Mouse (Mus musculus) forebrain, embryonic 13.5 days (tissue): Measurements from ENCODE around the gene Otud1. TPM values are rescaled to one million over a fixed set of nuclear protein-coding genes. Genes with fewer than 3 reads are reported as not detected.

Experiments
- ATAC-seq: fragments of 200-750 bp; cut with Nextera tagmentation; 2 replicates; pipeline ENCODE4 v1.8.0; 2017
- H3K27ac ChIP-seq: fragments of 300-500 bp; sonication (generic); 2 replicates; pipeline ENCODE4 v1.5.1; 2015; ENCODE audit warnings: inconsistent platforms, mild to moderate bottlenecking, moderate library complexity
- H3K27me3 ChIP-seq: fragments of 300-500 bp; sonication (generic); 2 replicates; pipeline ENCODE4 v1.6.1; 2015; ENCODE audit warnings: mild to moderate bottlenecking, inconsistent platforms
- H3K36me3 ChIP-seq: fragments of 300-500 bp; sonication (generic); 2 replicates; pipeline ENCODE4 v1.6.1; 2015; ENCODE audit warnings: mild to moderate bottlenecking, inconsistent platforms; ENCODE audit not compliant: poor library complexity, severe bottlenecking
- H3K4me1 ChIP-seq: fragments of 300-500 bp; sonication (generic); 2 replicates; pipeline ENCODE4 v1.6.1; 2015; ENCODE audit warnings: inconsistent platforms
- H3K4me2 ChIP-seq: fragments of 300-500 bp; sonication (generic); 2 replicates; pipeline ENCODE4 v1.6.1; 2015; ENCODE audit warnings: inconsistent platforms, mild to moderate bottlenecking, moderate library complexity
- H3K4me3 ChIP-seq: fragments of 300-500 bp; sonication (generic); 2 replicates; pipeline ENCODE4 v1.5.1; 2015; ENCODE audit warnings: mild to moderate bottlenecking, inconsistent platforms
- H3K9ac ChIP-seq: fragments of 300-500 bp; sonication (generic); 2 replicates; pipeline ENCODE4 v1.6.1; 2015; ENCODE audit warnings: mild to moderate bottlenecking, inconsistent platforms
- H3K9me3 ChIP-seq: fragments of 300-500 bp; sonication (generic); replicated peaks from 2 replicates; pipeline ENCODE4 v1.6.1; 2016; ENCODE audit warnings: inconsistent platforms
- WGBS: fragments of 180-500 bp; shearing (Covaris S2); methylation state at CpG from one replicate; pipeline ENCODE4 v1.1.7; 2015; 5-methylcytosine and 5-hydroxymethylcytosine counted together
- polyA plus RNA-seq: library from polyadenylated mRNA; unstranded; fragments of >200 nt; fragmentation: Nextera tagmentation; extraction: Ambion mirVana; gene quantifications from 2 replicates; pipeline ENCODE4 v1.2.1, GENCODE M21; 2015

The Otud1 gene
- polyA plus RNA-seq: 0.98 and 1.00 TPM in 2 replicates

DNA sequence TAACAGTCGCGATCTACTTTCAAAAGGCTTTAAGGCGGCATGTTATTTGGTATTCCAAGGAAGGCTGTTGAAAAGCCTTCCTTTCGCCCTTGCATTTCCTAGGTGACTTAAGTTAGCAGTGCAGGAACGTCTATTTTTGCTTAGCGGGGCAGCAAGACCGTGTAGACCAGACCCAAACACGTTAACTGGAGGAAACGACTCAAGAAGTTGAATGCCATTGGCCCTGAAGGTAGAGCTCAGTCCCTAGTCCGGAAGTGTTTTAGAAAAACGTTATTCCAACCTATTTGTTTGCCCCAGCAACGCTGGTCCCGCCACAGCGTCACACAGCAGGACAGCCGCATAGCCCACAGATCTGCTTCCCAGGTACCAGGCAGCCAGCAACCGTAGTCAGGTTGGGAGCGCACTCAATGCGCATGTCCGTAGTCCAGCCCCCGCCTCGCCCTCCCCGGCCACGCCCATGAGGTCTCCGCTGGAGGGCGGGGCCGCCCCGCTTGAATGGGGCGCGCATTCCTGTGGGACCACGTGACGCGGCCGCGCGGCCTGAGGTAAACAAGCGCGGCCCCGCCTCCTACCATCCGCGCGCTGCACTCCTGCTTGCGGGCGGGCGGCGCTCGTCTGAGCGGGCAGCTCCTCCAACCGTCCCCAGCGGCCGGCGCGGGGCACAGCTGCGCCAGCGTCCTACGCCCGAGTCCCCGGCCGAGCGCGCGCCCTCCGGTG is at the start of gene Otud1:
TSS of gene Otud1 (plus strand) at position 595 of the 717 bp plus-strand sequence.
- WGBS: under 1% methylated on average over 51 of the region's 62 CpGs
- peak; percentile 97 for ATAC-seq

DNA sequence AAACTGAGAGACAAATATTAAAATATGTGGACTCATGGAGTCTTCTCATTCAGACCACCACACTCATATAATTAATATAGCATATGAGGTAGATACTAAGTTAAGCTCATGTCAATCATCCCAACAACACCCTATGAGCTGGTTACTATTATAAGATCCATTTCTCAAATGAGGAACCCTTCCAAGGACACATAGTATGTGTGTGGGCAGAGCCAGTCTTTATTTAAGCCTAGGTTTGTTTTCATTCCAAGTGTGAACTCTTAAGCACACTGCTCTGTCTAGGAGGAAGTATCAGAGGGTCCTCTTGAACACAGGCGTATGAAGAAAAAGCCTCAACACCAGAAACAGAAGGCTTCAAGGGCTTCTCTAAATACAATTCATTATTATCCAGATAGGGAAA is 49.7 kb upstream of the Otud1 start:
- Histone ChIP-seq H3K4me2 (no peak overlapping the region), H3K4me1 (no peaks in the 10 kb centered on the region), H3K9me3 (no peaks in the 10 kb centered on the region), H3K27ac (no peak overlapping the region), H3K9ac (no peak overlapping the region), H3K4me3 (no peak overlapping the region), H3K27me3 (no peaks in the 10 kb centered on the region), H3K36me3 (no peaks in the 10 kb centered on the region)
- 54% methylated on average over 1 of the region's 1 CpGs for WGBS
- ATAC-seq: no peak

More for the DNA sequence above, at the start of gene Otud1:
- peak within 1 kb of the TSS; percentile 82 for H3K27ac ChIP-seq
- H3K4me2 ChIP-seq: peak within 1 kb of the TSS; percentile 76
- peaks cover 35% of the 10 kb centered on the region for H3K27me3 ChIP-seq
- H3K4me1 ChIP-seq: peaks cover 12% of the 10 kb centered on the region; the same call in 1 of the 2 replicates
- peak within 1 kb of the TSS; percentile 76 for H3K9ac ChIP-seq
- H3K36me3 ChIP-seq: no peaks in the 10 kb centered on the region
- no peaks in the 10 kb centered on the region for H3K9me3 ChIP-seq
- H3K4me3 ChIP-seq: peak within 1 kb of the TSS; percentile 70

DNA sequence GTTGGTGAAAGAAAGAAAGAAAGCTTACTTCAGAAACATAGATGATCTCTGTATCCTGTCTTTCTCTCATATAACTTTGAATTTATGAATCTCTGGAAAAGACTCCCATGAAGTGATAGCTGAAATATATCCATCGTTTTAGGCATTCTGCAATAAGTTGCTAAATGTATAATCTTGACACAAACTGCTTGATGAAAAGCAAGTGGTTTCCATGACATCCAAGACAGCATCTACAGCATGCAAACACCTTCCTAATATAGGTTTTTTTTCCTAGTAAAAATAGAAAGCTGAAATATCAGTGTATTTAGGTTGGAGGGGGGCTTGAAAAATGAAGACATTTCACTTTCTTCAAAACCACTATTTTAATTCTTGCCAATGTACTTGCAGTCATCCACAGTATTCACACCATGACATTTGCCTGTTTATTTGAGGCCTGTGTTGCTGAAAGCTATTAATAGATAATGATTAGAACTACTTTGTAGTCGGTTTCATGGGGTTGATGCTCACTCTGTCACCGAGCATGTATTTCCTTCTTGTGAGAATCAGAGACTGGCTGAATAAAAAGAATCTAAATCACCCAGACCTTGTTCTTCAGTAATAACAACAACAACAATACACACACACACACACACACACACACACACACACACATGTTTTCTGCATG is 49.0 kb upstream of the Otud1 start:
- Histone ChIP-seq H3K36me3 (no peaks in the 10 kb centered on the region), H3K4me3 (no peak overlapping the region), H3K9me3 (no peaks in the 10 kb centered on the region), H3K27ac (no peak overlapping the region), H3K27me3 (no peaks in the 10 kb centered on the region), H3K9ac (no peak overlapping the region), H3K4me1 (no peaks in the 10 kb centered on the region), H3K4me2 (no peak overlapping the region)
- ATAC-seq: no peak
- 73% methylated on average over 3 of the region's 3 CpGs for WGBS

DNA sequence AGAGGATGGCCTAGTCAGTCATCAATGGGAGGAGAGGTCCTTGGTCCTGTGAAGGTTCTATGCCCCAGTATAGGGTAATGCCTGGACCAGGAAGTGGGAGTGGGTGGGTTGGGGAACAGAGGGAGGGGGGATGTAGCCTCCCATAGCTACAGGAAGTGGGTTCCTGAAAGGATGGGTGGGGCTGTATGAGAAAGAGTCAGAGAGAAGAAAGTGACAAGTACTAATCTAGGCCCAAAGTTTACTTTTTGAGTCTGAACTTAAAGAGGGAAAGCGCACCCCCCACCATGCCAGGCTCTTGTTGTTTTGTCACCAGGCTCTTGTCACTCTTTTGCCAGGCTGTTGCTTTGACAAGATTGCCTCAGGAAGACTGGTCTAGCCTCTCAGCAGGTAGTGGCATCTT is 35.5 kb upstream of the Otud1 start:
- 89% methylated on average over 1 of the region's 1 CpGs for WGBS
- no peak overlapping the region for H3K4me2 ChIP-seq
- H3K9me3 ChIP-seq: no peaks in the 10 kb centered on the region
- no peak overlapping the region for H3K27ac ChIP-seq
- H3K36me3 ChIP-seq: no peaks in the 10 kb centered on the region
- ATAC-seq: no peak
- H3K4me3 ChIP-seq: no peak overlapping the region
- H3K27me3 ChIP-seq: no peaks in the 10 kb centered on the region
- no peaks in the 10 kb centered on the region for H3K4me1 ChIP-seq
- H3K9ac ChIP-seq: no peak overlapping the region

DNA sequence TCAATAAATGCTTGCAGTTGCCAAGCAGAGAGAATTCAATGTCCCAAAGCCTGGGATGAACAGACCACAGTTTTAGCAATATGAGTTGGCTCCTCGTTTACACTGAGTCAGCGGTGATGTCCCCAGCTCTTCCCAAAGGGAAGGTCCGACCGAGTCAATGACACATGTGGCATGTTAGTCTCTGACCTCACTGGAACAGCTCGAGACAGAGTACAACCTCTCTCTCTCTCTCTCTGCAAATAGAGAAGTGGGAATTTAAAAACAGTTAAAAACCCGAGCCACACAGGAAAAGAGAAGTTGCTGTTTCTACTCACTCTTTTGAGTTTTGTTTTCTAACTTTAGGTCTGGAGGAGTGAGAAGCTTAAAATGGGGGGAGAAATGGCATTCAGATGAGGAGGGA is 30.5 kb upstream of the Otud1 start:
- no peaks in the 10 kb centered on the region for H3K36me3 ChIP-seq

DNA sequence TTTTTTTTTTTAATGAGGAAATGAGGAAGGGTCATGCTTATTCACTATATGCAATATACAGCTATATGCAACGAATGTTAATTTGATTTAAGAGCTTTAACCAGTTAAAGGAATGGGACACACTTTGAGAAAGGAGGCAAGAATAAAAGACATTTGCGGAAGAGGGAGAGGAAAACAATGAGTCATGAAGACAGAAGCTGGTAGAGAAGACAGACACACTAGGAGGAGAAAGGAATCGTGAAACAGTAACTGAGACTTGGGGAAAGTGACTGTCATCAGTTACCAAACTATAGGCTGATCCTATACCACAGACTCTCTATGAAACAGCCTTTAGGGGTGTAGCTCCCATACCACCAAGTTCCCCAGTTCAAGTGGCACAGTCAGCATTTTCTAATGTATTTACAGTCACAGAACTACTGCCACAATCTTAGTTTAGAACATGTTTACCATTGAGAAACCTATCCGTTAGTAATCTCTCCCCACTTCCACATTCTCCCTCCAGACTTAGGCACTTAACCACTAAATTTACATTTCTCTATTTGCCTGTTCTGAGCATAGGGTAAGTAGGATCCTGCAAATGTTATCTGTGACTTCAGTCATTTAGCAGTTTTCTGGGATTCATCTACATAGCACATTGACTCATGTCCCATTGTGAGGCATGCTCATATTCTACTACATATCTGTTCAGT is 29.5 kb upstream of the Otud1 start:
- Histone ChIP-seq H3K27ac (no peak overlapping the region), H3K9me3 (no peaks in the 10 kb centered on the region), H3K36me3 (no peaks in the 10 kb centered on the region), H3K4me3 (no peak overlapping the region), H3K4me2 (no peak overlapping the region), H3K27me3 (no peaks in the 10 kb centered on the region), H3K9ac (no peak overlapping the region), H3K4me1 (no peaks in the 10 kb centered on the region)
- no peak for ATAC-seq
- 87% methylated on average over 4 of the region's 4 CpGs for WGBS

More for the DNA sequence above, 30.5 kb upstream of the Otud1 start:
- no peak overlapping the region for H3K4me3 ChIP-seq
- no peak overlapping the region for H3K27ac ChIP-seq
- no peak for ATAC-seq
- no peaks in the 10 kb centered on the region for H3K9me3 ChIP-seq
- H3K4me2 ChIP-seq: no peak overlapping the region
- no peaks in the 10 kb centered on the region for H3K27me3 ChIP-seq
- no peaks in the 10 kb centered on the region for H3K4me1 ChIP-seq
- WGBS: 88% methylated on average over 6 of the region's 6 CpGs
- no peak overlapping the region for H3K9ac ChIP-seq

DNA sequence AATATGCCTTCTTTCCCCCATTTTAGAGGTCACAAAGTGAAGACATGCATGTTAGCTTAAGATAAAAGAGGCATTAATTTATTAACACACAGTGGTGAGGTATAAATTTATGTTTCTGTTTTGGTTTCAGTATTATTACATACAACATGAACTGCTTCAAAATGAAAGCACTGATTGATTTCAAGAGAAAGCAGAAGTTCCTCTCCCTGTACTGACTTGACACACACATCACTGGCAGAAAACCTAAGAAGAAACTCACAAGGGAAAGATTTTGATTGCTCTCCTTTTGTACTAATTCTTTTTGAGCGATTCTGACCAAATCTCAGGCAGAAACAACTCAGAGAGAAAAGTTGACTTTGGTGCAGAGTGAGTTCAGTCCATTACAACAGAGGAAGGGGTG is 27.0 kb upstream of the Otud1 start:
- ATAC-seq: no peak
- no peaks in the 10 kb centered on the region for H3K36me3 ChIP-seq
- no peak overlapping the region for H3K9ac ChIP-seq
- H3K4me1 ChIP-seq: no peaks in the 10 kb centered on the region
- H3K27me3 ChIP-seq: no peaks in the 10 kb centered on the region
- no peak overlapping the region for H3K27ac ChIP-seq
- WGBS: 84% methylated on average over 1 of the region's 1 CpGs
- H3K4me2 ChIP-seq: no peak overlapping the region
- H3K9me3 ChIP-seq: no peaks in the 10 kb centered on the region
- no peak overlapping the region for H3K4me3 ChIP-seq

DNA sequence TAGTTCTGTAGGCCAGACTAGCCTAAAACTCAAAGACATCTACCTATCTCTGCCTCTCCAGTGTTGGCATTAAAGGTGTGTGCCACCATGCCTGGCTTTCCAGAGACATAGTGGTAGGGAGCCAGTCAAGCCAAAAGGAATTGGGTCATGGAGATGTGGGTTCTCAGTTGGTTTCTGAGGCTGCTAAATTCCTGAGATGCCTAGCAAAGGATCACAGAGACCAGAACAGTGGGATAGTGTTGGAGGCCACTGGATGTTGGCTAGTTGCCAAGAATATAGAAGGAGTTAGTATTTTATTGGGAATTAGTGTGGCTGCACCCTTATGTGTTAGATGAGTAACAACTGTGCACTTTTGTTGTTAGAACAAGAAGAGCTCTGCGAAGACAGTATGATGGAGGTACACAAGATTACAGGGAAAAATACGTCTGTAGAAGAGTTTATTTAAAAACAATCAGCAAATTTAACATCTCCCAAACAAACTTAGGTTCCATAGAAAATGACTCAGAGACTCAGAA is 24.1 kb upstream of the Otud1 start:
- WGBS: 63% methylated on average over 2 of the region's 2 CpGs
- ATAC-seq: no peak

DNA sequence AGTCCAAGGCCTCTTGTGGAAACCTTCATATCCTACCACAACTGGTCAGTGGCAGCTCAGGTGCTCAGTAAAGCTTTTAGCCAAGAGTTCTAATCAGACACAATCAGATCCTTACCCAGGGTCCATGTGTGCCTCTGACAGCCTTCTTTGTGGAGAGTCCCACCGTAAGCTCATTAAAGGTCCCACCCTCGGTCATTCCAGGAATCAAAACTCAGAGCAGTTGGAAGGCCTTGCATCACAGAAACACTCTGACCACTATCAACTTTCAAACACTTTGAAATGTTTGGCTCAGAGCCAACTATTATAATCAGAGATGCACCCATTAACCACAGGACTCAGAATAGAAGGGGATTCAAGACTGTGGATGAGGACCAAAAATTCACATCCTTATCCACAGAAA is 12.4 kb upstream of the Otud1 start:
- Histone ChIP-seq H3K9ac (no peak overlapping the region), H3K9me3 (no peaks in the 10 kb centered on the region), H3K4me1 (no peaks in the 10 kb centered on the region), H3K27me3 (no peaks in the 10 kb centered on the region), H3K27ac (no peak overlapping the region), H3K4me3 (no peak overlapping the region), H3K4me2 (no peak overlapping the region), H3K36me3 (no peaks in the 10 kb centered on the region)
- 71% methylated on average over 2 of the region's 2 CpGs for WGBS
- no peak for ATAC-seq

More for the DNA sequence above, 24.1 kb upstream of the Otud1 start:
- Histone ChIP-seq H3K36me3 (no peaks in the 10 kb centered on the region), H3K4me2 (no peak overlapping the region), H3K4me1 (no peaks in the 10 kb centered on the region), H3K27ac (no peak overlapping the region), H3K27me3 (no peaks in the 10 kb centered on the region), H3K9ac (no peak overlapping the region), H3K4me3 (no peak overlapping the region), H3K9me3 (no peaks in the 10 kb centered on the region)

DNA sequence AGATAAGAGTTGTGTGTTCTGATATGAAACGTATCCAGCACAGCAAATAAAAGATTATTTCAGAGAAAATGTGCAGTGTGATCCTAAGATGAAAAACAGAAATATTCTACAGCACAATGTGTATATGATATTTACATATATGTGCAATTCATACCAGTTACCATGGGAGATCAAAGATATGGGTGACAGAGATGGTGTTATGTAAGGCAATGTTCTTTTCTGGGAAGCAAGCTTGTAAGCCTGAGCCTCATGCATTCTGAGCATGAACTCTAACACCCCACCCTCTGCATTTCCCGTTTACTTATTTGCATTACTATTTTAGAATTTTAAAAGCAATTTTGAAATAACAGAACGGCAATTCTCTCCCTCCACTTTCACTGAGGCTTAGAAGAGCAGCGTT is 11.4 kb upstream of the Otud1 start:
- no peaks in the 10 kb centered on the region for H3K9me3 ChIP-seq

DNA sequence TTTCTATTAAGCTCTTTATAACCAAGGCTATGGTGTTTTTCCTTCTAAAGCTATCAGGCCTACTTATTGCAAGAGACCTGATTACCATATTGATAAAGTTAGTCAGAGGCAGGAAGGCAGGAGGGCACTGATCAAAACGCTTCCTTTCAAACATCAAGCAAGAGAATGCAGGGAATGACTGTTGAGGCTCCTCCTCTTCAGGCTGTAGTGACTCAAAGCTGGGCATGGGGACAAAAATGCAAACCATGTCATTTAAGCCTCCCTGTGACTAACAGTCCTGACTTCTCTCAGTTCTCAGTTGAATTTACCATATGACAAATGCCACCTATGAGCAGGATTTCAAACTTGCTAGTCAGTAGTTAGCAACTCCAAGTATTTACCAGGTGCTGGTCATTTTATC is 10.6 kb upstream of the Otud1 start:
- Histone ChIP-seq H3K9me3 (no peaks in the 10 kb centered on the region), H3K9ac (no peak overlapping the region), H3K4me2 (no peak overlapping the region), H3K27me3 (no peaks in the 10 kb centered on the region), H3K27ac (no peak overlapping the region), H3K4me1 (no peaks in the 10 kb centered on the region), H3K36me3 (no peaks in the 10 kb centered on the region), H3K4me3 (no peak overlapping the region)
- WGBS: 34% methylated on average over 1 of the region's 1 CpGs
- no peak for ATAC-seq

More for the DNA sequence above, 11.4 kb upstream of the Otud1 start:
- 82% methylated on average over 4 of the region's 4 CpGs for WGBS
- no peaks in the 10 kb centered on the region for H3K36me3 ChIP-seq
- H3K4me1 ChIP-seq: no peaks in the 10 kb centered on the region
- no peak overlapping the region for H3K9ac ChIP-seq
- no peak for ATAC-seq
- H3K27ac ChIP-seq: no peak overlapping the region
- H3K27me3 ChIP-seq: no peaks in the 10 kb centered on the region
- no peak overlapping the region for H3K4me3 ChIP-seq
- no peak overlapping the region for H3K4me2 ChIP-seq

DNA sequence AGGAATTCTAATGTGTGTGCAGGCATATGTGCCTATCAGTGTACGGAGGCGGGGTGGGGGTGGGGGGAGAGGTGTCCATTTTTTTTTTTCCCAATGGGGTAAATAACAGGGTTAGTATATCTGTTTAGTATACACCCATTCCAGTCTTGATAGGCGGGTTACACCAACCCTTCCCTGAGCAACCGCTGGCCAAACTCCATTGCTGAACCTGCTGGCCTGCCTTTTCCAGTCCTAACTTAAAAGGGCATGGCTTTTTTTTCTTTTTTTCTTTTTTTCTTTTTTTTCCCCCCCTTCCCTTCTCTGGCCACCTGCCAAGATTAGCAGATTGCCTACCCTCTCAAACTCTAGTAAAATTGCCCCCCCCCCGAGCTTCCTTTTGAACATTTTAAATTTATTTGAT is 1.1 kb upstream of the Otud1 start:
- 9% methylated on average over 5 of the region's 5 CpGs for WGBS

More for the DNA sequence above, 1.1 kb upstream of the Otud1 start:
- no peak for ATAC-seq
- Histone ChIP-seq H3K4me2 (peak overlapping the region; percentile 76), H3K9ac (no peak overlapping the region), H3K27ac (no peak overlapping the region), H3K4me3 (no peak overlapping the region), H3K27me3 (peaks cover 30% of the 10 kb centered on the region), H3K9me3 (no peaks in the 10 kb centered on the region), H3K36me3 (no peaks in the 10 kb centered on the region), H3K4me1 (peaks cover 12% of the 10 kb centered on the region; the same call in 1 of the 2 replicates)
